Mouse (Mus musculus): Measurements from ENCODE around the gene Sec24c. TPM values are rescaled to one million over a fixed set of nuclear protein-coding genes. Genes with fewer than 3 reads are reported as not detected.

The Sec24c gene
- polyA plus RNA-seq, 1 experiment from 2014 or later, result 92.7 TPM

GRCm38 (mm10) chr14:20640644-20641437 is 33.3 kb upstream of the Sec24c start, which contains the start of gene Usp54:
Gene Usp54 (minus strand): TSS chr14:20641063.
- peak within 1 kb of the TSS; percentile 91 for H3K4me2 ChIP-seq (ENCODE audit: low read depth, low read length)
- H3K9ac ChIP-seq (ENCODE audit: low read depth, low read length), result peak within 1 kb of the TSS; percentile 93
- peak within 1 kb of the TSS; percentile 79 for H3K4me3 ChIP-seq (ENCODE audit: low read length)
- WGBS, result under 1% methylated on average over 73 of the region's 73 CpGs
- H3K27ac ChIP-seq (ENCODE audit: low read length), result peak within 1 kb of the TSS; percentile 94
- no peaks in the 10 kb centered on the region for H3K36me3 ChIP-seq (ENCODE audit: control insufficient read depth, insufficient read depth, low read length)
- H3K27me3 ChIP-seq (replicated peaks; ENCODE audit: control insufficient read depth, insufficient read depth, low read length), result no peaks in the 10 kb centered on the region
- peaks cover 5% of the 10 kb centered on the region; the same call in 1 of the 2 replicates for H3K4me1 ChIP-seq (ENCODE audit: control insufficient read depth, insufficient read depth, low read length)
- peak; percentile 97 for ATAC-seq
- no peaks in the 10 kb centered on the region for H3K9me3 ChIP-seq (ENCODE audit: control insufficient read depth, low read length)

- Histone ChIP-seq H3K4me3 (ENCODE audit: low read length) (peak overlapping the region; percentile 79), H3K27ac (ENCODE audit: low read length) (peak overlapping the region; percentile 94), H3K9me3 (ENCODE audit: control insufficient read depth, low read length) (no peaks in the 10 kb centered on the region), H3K36me3 (ENCODE audit: control insufficient read depth, insufficient read depth, low read length) (no peaks in the 10 kb centered on the region), H3K4me1 (ENCODE audit: control insufficient read depth, insufficient read depth, low read length) (peaks cover 5% of the 10 kb centered on the region; the same call in 1 of the 2 replicates), H3K4me2 (ENCODE audit: low read depth, low read length) (peak overlapping the region; percentile 73), H3K9ac (ENCODE audit: low read depth, low read length) (peak overlapping the region; percentile 93), H3K27me3 (replicated peaks; ENCODE audit: control insufficient read depth, insufficient read depth, low read length) (no peaks in the 10 kb centered on the region)
- WGBS, result 14% methylated on average over 10 of the region's 10 CpGs
- ATAC-seq, result no peak
Measured at GRCm38 (mm10) chr14:20641438-20641875, 32.7 kb upstream of the Sec24c start.

- Histone ChIP-seq H3K27me3 (replicated peaks; ENCODE audit: control insufficient read depth, insufficient read depth, low read length) (no peaks in the 10 kb centered on the region), H3K27ac (ENCODE audit: low read length) (no peak overlapping the region), H3K36me3 (ENCODE audit: control insufficient read depth, insufficient read depth, low read length) (no peaks in the 10 kb centered on the region), H3K9me3 (ENCODE audit: control insufficient read depth, low read length) (no peaks in the 10 kb centered on the region), H3K9ac (ENCODE audit: low read depth, low read length) (no peak overlapping the region), H3K4me2 (ENCODE audit: low read depth, low read length) (no peak overlapping the region), H3K4me3 (ENCODE audit: low read length) (no peak overlapping the region), H3K4me1 (ENCODE audit: control insufficient read depth, insufficient read depth, low read length) (no peaks in the 10 kb centered on the region)
- no peak for ATAC-seq
- WGBS, result 38% methylated on average over 3 of the region's 3 CpGs
Measured at GRCm38 (mm10) chr14:20645547-20645946, 28.6 kb upstream of the Sec24c start.

GRCm38 (mm10) chr14:20646381-20646780 is 27.7 kb upstream of the Sec24c start:
- Histone ChIP-seq H3K4me1 (ENCODE audit: control insufficient read depth, insufficient read depth, low read length) (no peaks in the 10 kb centered on the region), H3K4me3 (ENCODE audit: low read length) (no peak overlapping the region), H3K27me3 (replicated peaks; ENCODE audit: control insufficient read depth, insufficient read depth, low read length) (no peaks in the 10 kb centered on the region), H3K9me3 (ENCODE audit: control insufficient read depth, low read length) (no peaks in the 10 kb centered on the region), H3K36me3 (ENCODE audit: control insufficient read depth, insufficient read depth, low read length) (no peaks in the 10 kb centered on the region), H3K9ac (ENCODE audit: low read depth, low read length) (no peak overlapping the region), H3K4me2 (ENCODE audit: low read depth, low read length) (no peak overlapping the region), H3K27ac (ENCODE audit: low read length) (no peak overlapping the region)
- no peak for ATAC-seq

- Histone ChIP-seq H3K4me2 (ENCODE audit: low read depth, low read length) (no peak overlapping the region), H3K27ac (ENCODE audit: low read length) (no peak overlapping the region), H3K36me3 (ENCODE audit: control insufficient read depth, insufficient read depth, low read length) (no peaks in the 10 kb centered on the region), H3K27me3 (replicated peaks; ENCODE audit: control insufficient read depth, insufficient read depth, low read length) (no peaks in the 10 kb centered on the region), H3K4me1 (ENCODE audit: control insufficient read depth, insufficient read depth, low read length) (no peaks in the 10 kb centered on the region), H3K9me3 (ENCODE audit: control insufficient read depth, low read length) (no peaks in the 10 kb centered on the region), H3K9ac (ENCODE audit: low read depth, low read length) (no peak overlapping the region), H3K4me3 (ENCODE audit: low read length) (no peak overlapping the region)
- ATAC-seq, result no peak
- 64% methylated on average over 2 of the region's 2 CpGs for WGBS
Measured at GRCm38 (mm10) chr14:20651000-20651399, 23.1 kb upstream of the Sec24c start.

GRCm38 (mm10) chr14:20651722-20652256 is 22.3 kb upstream of the Sec24c start:
- no peak overlapping the region for H3K4me2 ChIP-seq (ENCODE audit: low read depth, low read length)
- no peak overlapping the region for H3K27ac ChIP-seq (ENCODE audit: low read length)
- WGBS, result 64% methylated on average over 4 of the region's 4 CpGs
- no peaks in the 10 kb centered on the region for H3K4me1 ChIP-seq (ENCODE audit: control insufficient read depth, insufficient read depth, low read length)
- no peaks in the 10 kb centered on the region for H3K27me3 ChIP-seq (replicated peaks; ENCODE audit: control insufficient read depth, insufficient read depth, low read length)
- ATAC-seq, result no peak
- no peaks in the 10 kb centered on the region for H3K36me3 ChIP-seq (ENCODE audit: control insufficient read depth, insufficient read depth, low read length)
- H3K4me3 ChIP-seq (ENCODE audit: low read length), result no peak overlapping the region
- no peak overlapping the region for H3K9ac ChIP-seq (ENCODE audit: low read depth, low read length)
- H3K9me3 ChIP-seq (ENCODE audit: control insufficient read depth, low read length), result no peaks in the 10 kb centered on the region

- no peak overlapping the region for H3K9ac ChIP-seq (ENCODE audit: low read depth, low read length)
Measured at GRCm38 (mm10) chr14:20654690-20655421, 19.3 kb upstream of the Sec24c start.

GRCm38 (mm10) chr14:20655731-20656130 is 18.4 kb upstream of the Sec24c start:
- no peaks in the 10 kb centered on the region for H3K4me1 ChIP-seq (ENCODE audit: control insufficient read depth, insufficient read depth, low read length)
- H3K4me3 ChIP-seq (ENCODE audit: low read length), result no peak overlapping the region
- WGBS, result 75% methylated on average over 9 of the region's 9 CpGs
- no peaks in the 10 kb centered on the region for H3K36me3 ChIP-seq (ENCODE audit: control insufficient read depth, insufficient read depth, low read length)
- H3K9ac ChIP-seq (ENCODE audit: low read depth, low read length), result no peak overlapping the region
- H3K4me2 ChIP-seq (ENCODE audit: low read depth, low read length), result no peak overlapping the region
- no peaks in the 10 kb centered on the region for H3K9me3 ChIP-seq (ENCODE audit: control insufficient read depth, low read length)
- no peak for ATAC-seq
- H3K27ac ChIP-seq (ENCODE audit: low read length), result no peak overlapping the region
- H3K27me3 ChIP-seq (replicated peaks; ENCODE audit: control insufficient read depth, insufficient read depth, low read length), result no peaks in the 10 kb centered on the region

More at GRCm38 (mm10) chr14:20654690-20655421, 19.3 kb upstream of the Sec24c start:
- no peaks in the 10 kb centered on the region for H3K36me3 ChIP-seq (ENCODE audit: control insufficient read depth, insufficient read depth, low read length)
- no peak for ATAC-seq
- no peak overlapping the region for H3K4me3 ChIP-seq (ENCODE audit: low read length)
- H3K4me1 ChIP-seq (ENCODE audit: control insufficient read depth, insufficient read depth, low read length), result no peaks in the 10 kb centered on the region
- H3K9me3 ChIP-seq (ENCODE audit: control insufficient read depth, low read length), result no peaks in the 10 kb centered on the region
- H3K4me2 ChIP-seq (ENCODE audit: low read depth, low read length), result no peak overlapping the region
- no peaks in the 10 kb centered on the region for H3K27me3 ChIP-seq (replicated peaks; ENCODE audit: control insufficient read depth, insufficient read depth, low read length)
- WGBS, result 68% methylated on average over 9 of the region's 9 CpGs
- no peak overlapping the region for H3K27ac ChIP-seq (ENCODE audit: low read length)

GRCm38 (mm10) chr14:20656361-20656760 is 17.7 kb upstream of the Sec24c start, which contains the start of gene Myoz1:
Gene Myoz1 (minus strand): TSS chr14:20656540.
- 57% methylated on average over 11 of the region's 11 CpGs for WGBS
- no peak within 1 kb of the TSS for H3K4me2 ChIP-seq (ENCODE audit: low read depth, low read length)
- no peaks in the 10 kb centered on the region for H3K9me3 ChIP-seq (ENCODE audit: control insufficient read depth, low read length)
- H3K27me3 ChIP-seq (replicated peaks; ENCODE audit: control insufficient read depth, insufficient read depth, low read length), result no peaks in the 10 kb centered on the region
- no peaks in the 10 kb centered on the region for H3K36me3 ChIP-seq (ENCODE audit: control insufficient read depth, insufficient read depth, low read length)
- H3K27ac ChIP-seq (ENCODE audit: low read length), result no peak within 1 kb of the TSS
- H3K9ac ChIP-seq (ENCODE audit: low read depth, low read length), result no peak within 1 kb of the TSS
- no peak within 1 kb of the TSS for H3K4me3 ChIP-seq (ENCODE audit: low read length)
- no peaks in the 10 kb centered on the region; the same call in 1 of the 2 replicates for H3K4me1 ChIP-seq (ENCODE audit: control insufficient read depth, insufficient read depth, low read length)
- ATAC-seq, result no peak

All from intestine, embryonic 16.5 days (tissue).